Mouse (Mus musculus) erythroblast, embryonic 14.5 days (primary cell): ENCODE measurements around the gene Rtl9.

Experiments used
- GATA1 ChIP-seq: IDR thresholded peaks from 2 replicates; pipeline ENCODE4 v1.6.1; 2012; ENCODE audit warnings: low read length, inconsistent platforms, mixed read lengths
- TAL1 ChIP-seq: IDR thresholded peaks from 3 replicates; pipeline ENCODE4 v1.6.1; 2012; ENCODE audit warnings: low read length, inconsistent platforms, mixed read lengths

- TF ChIP-seq GATA1 (no peak), TAL1 (no peak)
These were observed 32.9 kb upstream of the Rtl9 start for GRCm38 (mm10) chrX:143066320-143067114.
